Mouse (Mus musculus): ENCODE results near the gene Man2a1. TPM values are rescaled to one million over a fixed set of nuclear protein-coding genes. Genes with fewer than 3 reads are reported as not detected.
A peak's percentile ranks its signal among the peaks of the same experiment; 100 is the strongest.

The Man2a1 gene
- polyA plus RNA-seq, 1 experiment from 2014 or later = 5.1 TPM

GRCm38 (mm10) chr17:64575240-64575639 lies 25.3 kb upstream of the Man2a1 start:
- no peaks in the 10 kb centered on the region for H3K4me1 ChIP-seq (ENCODE audit: control insufficient read depth, insufficient read depth, low read length)

GRCm38 (mm10) chr17:64577485-64577884 lies 23.1 kb upstream of the Man2a1 start:
- no peaks in the 10 kb centered on the region for H3K36me3 ChIP-seq (ENCODE audit: control insufficient read depth, insufficient read depth, low read length)
- ATAC-seq (ENCODE audit: low FRiP score, low TSS enrichment) = no peak
- H3K27me3 ChIP-seq (ENCODE audit: control insufficient read depth, insufficient read depth, low read length) = no peaks in the 10 kb centered on the region
- H3K4me2 ChIP-seq (ENCODE audit: low read length) = no peak overlapping the region
- no peak overlapping the region for H3K4me3 ChIP-seq (replicated peaks; ENCODE audit: low read depth, low read length)
- no peak overlapping the region for H3K9ac ChIP-seq (replicated peaks; ENCODE audit: low read length)
- no peaks in the 10 kb centered on the region for H3K4me1 ChIP-seq (ENCODE audit: control insufficient read depth, insufficient read depth, low read length)
- no peak for DNase-seq
- no peak overlapping the region for H3K27ac ChIP-seq (replicated peaks; ENCODE audit: low read depth, low read length)
- WGBS = 43% methylated on average over 5 of the region's 5 CpGs
- no peaks in the 10 kb centered on the region for H3K9me3 ChIP-seq (ENCODE audit: control insufficient read depth, low read length)

More at GRCm38 (mm10) chr17:64575240-64575639, 25.3 kb upstream of the Man2a1 start:
- no peak overlapping the region for H3K4me2 ChIP-seq (ENCODE audit: low read length)
- DNase-seq (no peak), ATAC-seq (ENCODE audit: low FRiP score, low TSS enrichment) (no peak)
- WGBS = 78% methylated on average over 6 of the region's 6 CpGs
- H3K27ac ChIP-seq (replicated peaks; ENCODE audit: low read depth, low read length) = no peak overlapping the region
- H3K9ac ChIP-seq (replicated peaks; ENCODE audit: low read length) = no peak overlapping the region
- H3K9me3 ChIP-seq (ENCODE audit: control insufficient read depth, low read length) = no peaks in the 10 kb centered on the region
- no peak overlapping the region for H3K4me3 ChIP-seq (replicated peaks; ENCODE audit: low read depth, low read length)
- no peaks in the 10 kb centered on the region for H3K36me3 ChIP-seq (ENCODE audit: control insufficient read depth, insufficient read depth, low read length)
- H3K27me3 ChIP-seq (ENCODE audit: control insufficient read depth, insufficient read depth, low read length) = no peaks in the 10 kb centered on the region

- H3K9ac ChIP-seq (replicated peaks; ENCODE audit: low read length) = no peak overlapping the region
- ATAC-seq (ENCODE audit: low FRiP score, low TSS enrichment) = no peak
- peak; percentile 60 for DNase-seq
- H3K9me3 ChIP-seq (ENCODE audit: control insufficient read depth, low read length) = no peaks in the 10 kb centered on the region
- no peaks in the 10 kb centered on the region for H3K27me3 ChIP-seq (ENCODE audit: control insufficient read depth, insufficient read depth, low read length)
- no peaks in the 10 kb centered on the region for H3K36me3 ChIP-seq (ENCODE audit: control insufficient read depth, insufficient read depth, low read length)
- no peak overlapping the region for H3K27ac ChIP-seq (replicated peaks; ENCODE audit: low read depth, low read length)
- no peak overlapping the region for H3K4me3 ChIP-seq (replicated peaks; ENCODE audit: low read depth, low read length)
- H3K4me1 ChIP-seq (ENCODE audit: control insufficient read depth, insufficient read depth, low read length) = no peaks in the 10 kb centered on the region
- 30% methylated on average over 4 of the region's 4 CpGs for WGBS
- no peak overlapping the region for H3K4me2 ChIP-seq (ENCODE audit: low read length)
Measured at GRCm38 (mm10) chr17:64578346-64578745, 22.2 kb upstream of the Man2a1 start.

- DNase-seq (no peak), ATAC-seq (ENCODE audit: low FRiP score, low TSS enrichment) (no peak)
- Histone ChIP-seq H3K4me2 (ENCODE audit: low read length) (no peak overlapping the region), H3K27me3 (ENCODE audit: control insufficient read depth, insufficient read depth, low read length) (no peaks in the 10 kb centered on the region), H3K4me3 (replicated peaks; ENCODE audit: low read depth, low read length) (no peak overlapping the region), H3K4me1 (ENCODE audit: control insufficient read depth, insufficient read depth, low read length) (no peaks in the 10 kb centered on the region), H3K27ac (replicated peaks; ENCODE audit: low read depth, low read length) (no peak overlapping the region), H3K9ac (replicated peaks; ENCODE audit: low read length) (no peak overlapping the region), H3K36me3 (ENCODE audit: control insufficient read depth, insufficient read depth, low read length) (no peaks in the 10 kb centered on the region), H3K9me3 (ENCODE audit: control insufficient read depth, low read length) (no peaks in the 10 kb centered on the region)
- 87% methylated on average over 8 of the region's 8 CpGs for WGBS
Measured at GRCm38 (mm10) chr17:64579696-64580095, 20.8 kb upstream of the Man2a1 start.

- DNase-seq (no peak), ATAC-seq (ENCODE audit: low FRiP score, low TSS enrichment) (no peak)
- H3K36me3 ChIP-seq (ENCODE audit: control insufficient read depth, insufficient read depth, low read length) = no peaks in the 10 kb centered on the region
- H3K4me2 ChIP-seq (ENCODE audit: low read length) = no peak overlapping the region
- WGBS = 94% methylated on average over 6 of the region's 6 CpGs
- H3K4me1 ChIP-seq (ENCODE audit: control insufficient read depth, insufficient read depth, low read length) = no peaks in the 10 kb centered on the region
- no peak overlapping the region for H3K9ac ChIP-seq (replicated peaks; ENCODE audit: low read length)
- no peak overlapping the region for H3K4me3 ChIP-seq (replicated peaks; ENCODE audit: low read depth, low read length)
- H3K9me3 ChIP-seq (ENCODE audit: control insufficient read depth, low read length) = no peaks in the 10 kb centered on the region
- no peak overlapping the region for H3K27ac ChIP-seq (replicated peaks; ENCODE audit: low read depth, low read length)
- H3K27me3 ChIP-seq (ENCODE audit: control insufficient read depth, insufficient read depth, low read length) = no peaks in the 10 kb centered on the region
Measured at GRCm38 (mm10) chr17:64581133-64581532, 19.4 kb upstream of the Man2a1 start.

- H3K27me3 ChIP-seq (ENCODE audit: control insufficient read depth, insufficient read depth, low read length) = no peaks in the 10 kb centered on the region
- no peak overlapping the region for H3K4me3 ChIP-seq (replicated peaks; ENCODE audit: low read depth, low read length)
- H3K36me3 ChIP-seq (ENCODE audit: control insufficient read depth, insufficient read depth, low read length) = no peaks in the 10 kb centered on the region
- H3K27ac ChIP-seq (replicated peaks; ENCODE audit: low read depth, low read length) = no peak overlapping the region
- H3K9ac ChIP-seq (replicated peaks; ENCODE audit: low read length) = no peak overlapping the region
- no peak overlapping the region for H3K4me2 ChIP-seq (ENCODE audit: low read length)
- ATAC-seq (ENCODE audit: low FRiP score, low TSS enrichment) (no peak), DNase-seq (no peak)
- WGBS = 94% methylated on average over 3 of the region's 3 CpGs
- H3K9me3 ChIP-seq (ENCODE audit: control insufficient read depth, low read length) = no peaks in the 10 kb centered on the region
- H3K4me1 ChIP-seq (ENCODE audit: control insufficient read depth, insufficient read depth, low read length) = no peaks in the 10 kb centered on the region
Measured at GRCm38 (mm10) chr17:64581962-64582361, 18.6 kb upstream of the Man2a1 start.

GRCm38 (mm10) chr17:64590483-64590882 lies 10.1 kb upstream of the Man2a1 start:
- Histone ChIP-seq H3K9me3 (ENCODE audit: control insufficient read depth, low read length) (no peaks in the 10 kb centered on the region), H3K27me3 (ENCODE audit: control insufficient read depth, insufficient read depth, low read length) (no peaks in the 10 kb centered on the region), H3K4me3 (replicated peaks; ENCODE audit: low read depth, low read length) (no peak overlapping the region), H3K4me1 (ENCODE audit: control insufficient read depth, insufficient read depth, low read length) (no peaks in the 10 kb centered on the region), H3K9ac (replicated peaks; ENCODE audit: low read length) (no peak overlapping the region), H3K27ac (replicated peaks; ENCODE audit: low read depth, low read length) (no peak overlapping the region), H3K4me2 (ENCODE audit: low read length) (no peak overlapping the region), H3K36me3 (ENCODE audit: control insufficient read depth, insufficient read depth, low read length) (no peaks in the 10 kb centered on the region)
- ATAC-seq (ENCODE audit: low FRiP score, low TSS enrichment) = no peak
- DNase-seq = no peak
- 54% methylated on average over 4 of the region's 4 CpGs for WGBS

GRCm38 (mm10) chr17:64591366-64591765 lies 9.2 kb upstream of the Man2a1 start:
- peak; percentile 29 for DNase-seq
- Histone ChIP-seq H3K4me2 (ENCODE audit: low read length) (no peak overlapping the region), H3K4me3 (replicated peaks; ENCODE audit: low read depth, low read length) (no peak overlapping the region), H3K27ac (replicated peaks; ENCODE audit: low read depth, low read length) (peak overlapping the region; percentile 67), H3K9me3 (ENCODE audit: control insufficient read depth, low read length) (no peaks in the 10 kb centered on the region), H3K27me3 (ENCODE audit: control insufficient read depth, insufficient read depth, low read length) (no peaks in the 10 kb centered on the region), H3K9ac (replicated peaks; ENCODE audit: low read length) (no peak overlapping the region), H3K4me1 (ENCODE audit: control insufficient read depth, insufficient read depth, low read length) (no peaks in the 10 kb centered on the region), H3K36me3 (ENCODE audit: control insufficient read depth, insufficient read depth, low read length) (no peaks in the 10 kb centered on the region)
- WGBS = 71% methylated on average over 10 of the region's 10 CpGs
- no peak for ATAC-seq (ENCODE audit: low FRiP score, low TSS enrichment)

- no peaks in the 10 kb centered on the region for H3K27me3 ChIP-seq (ENCODE audit: control insufficient read depth, insufficient read depth, low read length)
- no peak overlapping the region for H3K9ac ChIP-seq (replicated peaks; ENCODE audit: low read length)
- no peak overlapping the region for H3K4me2 ChIP-seq (ENCODE audit: low read length)
- no peak for ATAC-seq (ENCODE audit: low FRiP score, low TSS enrichment)
- no peak for DNase-seq
- H3K27ac ChIP-seq (replicated peaks; ENCODE audit: low read depth, low read length) = no peak overlapping the region
- no peaks in the 10 kb centered on the region for H3K36me3 ChIP-seq (ENCODE audit: control insufficient read depth, insufficient read depth, low read length)
- no peaks in the 10 kb centered on the region for H3K9me3 ChIP-seq (ENCODE audit: control insufficient read depth, low read length)
- no peak overlapping the region for H3K4me3 ChIP-seq (replicated peaks; ENCODE audit: low read depth, low read length)
- WGBS = 88% methylated on average over 2 of the region's 2 CpGs
- H3K4me1 ChIP-seq (ENCODE audit: control insufficient read depth, insufficient read depth, low read length) = no peaks in the 10 kb centered on the region
Measured at GRCm38 (mm10) chr17:64592355-64592754, 8.2 kb upstream of the Man2a1 start.

All from midbrain, embryonic 14.5 days (tissue).